Mouse (Mus musculus) heart, postnatal 10 days (tissue): Measurements from ENCODE around the gene Ttc6. TPM values are rescaled to one million over a fixed set of nuclear protein-coding genes. Genes with fewer than 3 reads are reported as not detected.

Experiments
- DNase-seq, 2 experiments: peaks; one replicate each; pipeline ENCODE4 v3.0.0; 2021
- intact Hi-C: fragments of 180-260 bp; cut with DNase I; formaldehyde crosslinking; loops from one replicate; pipeline ENCODE4 v1.15.1; 2025
- total RNA-seq, 2 experiments: library from RNA; stranded (reverse); gene quantifications; 2 replicates each; pipeline ENCODE4 v1.2.3; 2021

The Ttc6 gene
- total RNA-seq, 2 experiments from 2014 or later, result not detected

DNA sequence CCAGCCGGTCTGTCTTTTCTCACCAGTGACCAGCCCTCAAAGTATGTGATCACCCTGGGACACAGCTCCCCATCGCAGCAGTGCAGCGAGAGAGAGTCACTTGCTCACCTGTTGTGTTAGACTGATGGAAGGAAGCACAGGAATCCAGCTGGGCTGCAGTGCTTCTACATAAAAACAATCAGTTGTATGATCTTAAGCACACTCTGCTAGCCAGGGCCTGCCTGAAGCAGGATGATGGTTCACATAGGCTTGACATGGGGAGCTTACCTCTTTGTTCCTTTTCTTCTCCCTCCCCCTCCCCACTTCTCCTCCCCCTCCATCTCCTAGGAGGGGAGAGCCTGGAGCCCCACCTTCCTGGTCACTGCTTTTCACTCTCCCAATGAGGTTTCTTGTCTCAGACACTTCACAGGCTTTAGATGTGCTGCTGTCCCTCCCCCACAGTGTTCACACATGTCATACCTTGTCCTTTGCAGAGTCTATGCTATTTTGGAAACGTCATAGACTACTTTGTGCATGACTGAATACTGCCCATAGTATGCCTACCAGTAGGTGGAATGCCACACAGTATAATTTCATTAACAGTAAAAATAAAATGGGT lies 60.2 kb downstream of the Ttc6 start:
- DNase-seq, result no peak
- intact Hi-C loops, result no loop called here

DNA sequence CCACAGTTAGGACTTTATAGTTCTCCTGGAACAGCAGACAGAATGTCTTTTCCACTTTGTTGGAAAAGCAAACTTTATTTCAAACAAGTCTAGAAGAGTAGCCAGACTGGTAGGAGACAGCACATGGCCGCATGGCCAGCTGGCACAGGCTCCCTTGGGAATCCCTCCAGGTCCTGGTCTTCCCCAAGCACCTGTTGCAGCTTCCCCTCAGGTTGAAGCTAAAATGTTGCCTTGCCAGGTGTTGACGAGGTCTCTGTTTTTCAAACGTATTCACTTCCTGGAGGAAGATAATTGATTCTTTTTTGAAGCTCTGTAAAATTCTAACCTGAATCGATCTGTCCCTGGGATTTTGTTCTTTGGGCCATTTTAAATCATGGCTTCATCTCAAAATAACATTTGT lies 86.1 kb downstream of the Ttc6 start:
- intact Hi-C loops, result no loop called here

DNA sequence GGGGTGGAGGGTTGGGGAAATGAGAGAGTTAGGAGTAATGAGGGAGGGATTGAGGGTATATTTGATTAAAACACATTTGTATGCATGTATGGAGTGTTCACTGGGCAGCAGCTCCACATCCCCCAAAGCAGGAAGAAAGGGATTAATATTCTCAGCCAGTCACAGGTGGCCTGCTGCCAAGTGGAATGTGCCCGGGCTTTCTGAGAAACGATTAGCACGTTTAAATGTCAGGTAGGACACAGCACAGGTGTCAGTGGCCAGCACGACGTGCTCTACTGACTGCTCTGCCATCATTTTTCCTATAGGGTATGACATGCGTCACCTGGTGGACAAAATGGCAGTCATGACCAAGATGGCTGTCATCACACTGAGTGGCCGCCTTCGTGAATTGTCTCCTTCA lies 86.8 kb downstream of the Ttc6 start:
- DNase-seq, result no peak
- intact Hi-C loops, result no loop called here

More for the DNA sequence above, 86.1 kb downstream of the Ttc6 start:
- DNase-seq, result no peak

DNA sequence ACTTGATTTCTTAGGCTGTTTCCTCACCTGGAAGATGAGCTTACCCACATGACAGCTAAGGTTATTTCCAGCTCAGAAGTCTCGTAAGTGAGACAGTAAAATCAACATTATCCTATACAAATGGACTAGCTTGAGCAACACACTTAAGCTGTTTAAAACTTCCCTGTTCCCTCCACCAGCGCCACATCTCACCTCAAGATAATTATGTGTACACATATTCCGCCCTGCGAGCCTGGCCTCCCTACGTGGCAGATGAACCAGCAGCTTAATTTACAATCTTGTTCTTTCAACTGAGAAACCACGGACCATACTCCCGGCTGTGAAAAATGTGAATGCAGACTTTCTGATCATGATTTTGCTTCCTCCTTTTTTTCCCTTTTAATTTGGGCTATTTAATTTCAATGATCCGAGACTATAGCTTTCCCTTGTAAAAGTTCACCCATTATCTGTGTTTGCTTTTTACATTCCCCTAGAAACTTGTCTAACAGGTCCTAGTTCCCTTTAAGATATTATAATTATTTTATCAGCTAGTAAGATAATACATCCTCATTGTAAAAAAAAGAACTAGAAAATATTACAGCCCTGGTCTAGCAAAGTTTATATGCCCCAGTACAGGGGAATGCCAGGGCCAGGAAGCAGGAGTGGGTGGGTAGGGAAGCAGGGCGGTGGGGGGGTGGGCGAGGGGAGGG lies 99.2 kb downstream of the Ttc6 start:
- intact Hi-C loops, result no loop called here
- DNase-seq, result no peak

DNA sequence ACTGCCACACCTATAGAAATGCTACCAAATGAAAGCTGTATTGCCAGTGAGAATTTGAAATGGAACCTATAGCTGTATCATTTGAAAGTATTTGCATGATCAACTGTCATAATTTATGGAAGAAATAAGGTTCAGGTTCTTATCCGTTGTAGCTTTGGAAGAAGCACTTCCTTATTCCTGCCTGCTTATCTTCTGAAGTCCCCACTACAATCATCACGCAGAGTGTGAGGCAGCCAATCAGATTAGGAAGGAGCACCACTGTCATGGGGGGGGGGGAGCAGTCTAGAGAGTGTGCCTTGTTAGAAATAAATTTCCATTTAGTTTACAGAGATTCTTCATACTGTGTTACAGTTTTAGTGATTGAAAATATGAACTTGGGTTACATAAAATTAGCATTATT lies 108.5 kb downstream of the Ttc6 start:
- DNase-seq, result no peak
- intact Hi-C loops, result no loop called here

DNA sequence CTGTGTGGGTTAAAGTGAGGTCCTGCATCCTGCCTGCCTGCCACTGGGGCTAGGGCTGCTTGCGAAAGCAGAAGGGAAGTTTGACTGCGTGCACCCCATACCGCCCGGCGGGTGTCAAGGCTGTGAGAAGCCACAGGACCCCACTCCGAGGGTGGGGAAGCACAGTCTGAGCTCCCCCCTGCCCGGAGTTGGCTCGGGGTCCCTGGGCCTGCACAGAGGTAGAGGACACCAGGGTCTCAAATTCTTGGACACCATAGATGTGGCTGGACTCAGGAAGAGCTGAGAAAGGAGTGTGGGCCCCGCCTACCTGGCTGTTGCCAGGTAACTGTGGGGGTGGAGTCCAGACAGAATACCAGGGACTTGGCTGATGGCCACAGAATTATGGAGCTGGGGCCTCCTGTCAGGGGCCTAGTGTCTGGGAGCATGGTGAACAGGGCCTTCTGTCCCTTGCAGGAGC lies 121.1 kb downstream of the Ttc6 start:
- intact Hi-C loops, result no loop called here
- DNase-seq, result no peak

DNA sequence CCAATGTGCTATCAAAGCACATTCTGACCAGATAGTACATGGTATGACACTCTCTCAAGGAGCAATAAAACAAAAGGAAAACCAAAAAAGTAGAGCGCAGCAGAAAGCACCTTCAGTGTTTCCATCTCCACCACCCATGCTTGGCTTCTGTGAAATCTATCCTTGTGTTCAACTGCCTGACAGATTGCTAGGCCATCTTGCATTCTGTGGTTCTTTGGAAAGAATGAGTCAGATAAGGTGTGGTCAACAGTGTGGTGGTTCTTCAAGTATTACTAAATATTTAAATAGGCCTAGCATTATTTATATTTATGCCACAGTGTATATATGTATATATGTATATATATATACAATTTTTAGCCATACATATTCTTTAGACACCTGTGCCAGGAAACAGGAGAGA lies 146.1 kb downstream of the Ttc6 start:
- DNase-seq, result no peak
- intact Hi-C loops, result no loop called here

DNA sequence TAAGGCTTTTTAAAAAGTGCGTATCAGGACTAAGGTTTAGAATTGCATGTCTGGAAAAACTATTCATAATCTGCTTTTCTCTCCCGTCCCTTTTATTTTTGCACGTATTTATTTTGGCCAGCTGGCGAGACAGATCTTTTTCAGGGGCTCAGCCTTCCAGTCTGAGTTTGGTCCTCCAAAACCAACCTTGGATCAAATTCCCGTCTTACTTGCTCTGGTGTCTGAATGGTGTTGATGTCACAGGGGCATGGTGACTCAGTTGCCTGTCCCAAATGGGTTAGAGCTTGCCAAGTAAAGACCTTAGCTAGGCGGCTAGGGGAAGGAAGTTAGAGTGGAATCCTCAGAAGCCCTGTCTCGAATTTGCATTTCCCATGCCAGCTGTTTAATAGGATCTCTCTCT lies 200.8 kb downstream of the Ttc6 start:
- intact Hi-C loops, result no loop called here
- no peak for DNase-seq

DNA sequence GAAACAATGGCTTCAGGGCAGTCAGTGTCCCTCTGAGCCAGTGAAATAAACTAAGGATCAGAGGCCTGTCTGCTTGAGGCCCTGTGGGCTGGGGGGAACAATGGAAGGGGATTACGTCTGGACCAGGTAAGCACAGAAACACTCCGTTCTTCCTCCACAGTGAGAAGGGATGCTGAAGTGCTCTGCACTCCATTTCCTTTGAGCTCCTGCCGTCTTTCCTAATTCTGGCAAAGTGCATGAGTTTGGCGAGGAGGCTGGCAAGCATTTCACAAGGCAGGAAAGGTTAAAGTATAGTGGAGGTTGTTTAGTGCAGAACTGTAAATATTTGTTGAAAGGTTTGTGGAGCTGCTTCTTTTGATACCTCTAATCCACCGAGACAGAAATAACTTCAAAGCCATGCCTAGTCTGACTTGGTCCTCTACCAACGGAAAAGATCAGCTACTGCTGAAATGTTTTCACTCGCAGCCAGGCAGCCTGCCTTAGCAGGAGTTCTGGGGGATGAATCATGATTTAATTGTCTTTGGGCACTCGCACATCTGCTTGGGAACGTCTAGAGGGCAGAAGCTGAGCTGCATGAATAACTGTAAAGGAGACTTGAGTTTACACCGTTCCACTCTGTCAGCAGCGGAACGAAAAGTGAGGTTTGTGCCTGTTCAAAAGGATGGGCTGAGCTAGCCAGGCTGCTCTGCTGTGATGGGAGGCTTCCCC lies 212.5 kb downstream of the Ttc6 start:
- peak; percentile 2 to 4 for DNase-seq
- intact Hi-C loops, result no loop called here

DNA sequence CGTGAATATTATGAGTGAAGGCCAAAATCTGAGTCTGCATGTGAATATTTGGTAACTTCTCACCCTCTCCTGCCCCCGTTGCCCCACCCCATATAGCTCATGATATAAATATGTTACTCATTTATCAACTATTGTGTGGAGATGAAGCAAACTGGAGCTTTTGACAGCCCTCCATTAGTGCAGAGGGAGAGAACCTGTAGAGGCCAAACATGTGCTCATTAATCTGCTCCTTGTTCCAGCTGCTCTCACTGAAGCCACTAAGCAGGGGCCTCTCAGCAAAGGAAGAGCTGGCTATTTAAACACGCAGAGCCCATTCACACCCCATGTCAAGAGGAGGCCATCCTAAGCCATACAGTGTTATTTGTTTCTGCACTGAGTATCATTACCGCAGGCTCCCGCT lies 218.0 kb downstream of the Ttc6 start:
- intact Hi-C loops, result no loop called here
- DNase-seq, result no peak

DNA sequence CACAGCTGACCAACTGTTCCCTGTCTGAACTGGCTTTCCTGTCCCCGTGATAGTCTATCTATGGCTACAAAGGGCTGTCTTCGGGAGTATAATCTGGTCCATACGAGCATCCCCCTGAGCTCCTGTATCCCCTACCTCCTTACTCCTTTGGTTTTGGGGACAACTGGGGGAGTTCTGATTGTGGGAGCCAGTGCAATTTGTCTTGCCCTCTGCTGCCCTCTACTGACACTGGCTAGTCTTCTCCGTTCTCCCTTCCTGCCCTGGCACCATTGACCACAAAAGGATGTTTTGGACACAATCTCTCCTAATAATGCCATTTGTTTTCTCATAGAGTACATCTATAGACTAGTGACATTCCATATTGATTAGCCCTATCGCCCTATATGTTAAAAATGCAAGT lies 223.6 kb downstream of the Ttc6 start:
- DNase-seq, result peak; percentile 11 to 37
- intact Hi-C loops, result loop anchor here (1.0 to 2.0 kb wide), 2 partner anchors 211 to 506 kb away; no protein-coding TSS in a partner anchor

Other genes starting within 250 kb of the Ttc6 start
- gene Foxa1, start 17.2 kb upstream of the Ttc6 start, total RNA-seq, result not detected